Mouse (Mus musculus) liver, postnatal 0 days (tissue): ENCODE results near the gene Tlnrd1.

Experiments used
- CTCF ChIP-seq: sonication (generic); IDR thresholded peaks from 2 replicates; pipeline ENCODE4 v1.5.1; 2016; ENCODE audit warnings: antibody characterized with exemption, low read depth
- EP300 ChIP-seq: IDR thresholded peaks from 2 replicates; pipeline ENCODE4 v1.6.1; 2016; ENCODE audit warnings: antibody characterized with exemption, low read depth, mild to moderate bottlenecking

GRCm38 (mm10) chr7:83840076-83840475 lies 44.0 kb downstream of the Tlnrd1 start:
- TF ChIP-seq EP300: no peak
- no peak for TF ChIP-seq CTCF
